Mouse (Mus musculus) ES-E14 (cell line): ENCODE results near the gene Acta2. TPM values are rescaled to one million over a fixed set of nuclear protein-coding genes. Genes with fewer than 3 reads are reported as not detected.

Source experiments
- DNase-seq: peaks from one replicate; pipeline ENCODE4 v3.0.0-alpha.2; 2013; ENCODE audit warnings: low read depth, low spot score
- H3K27ac ChIP-seq: 2 replicates; pipeline ENCODE4 v1.5.1; 2012; ENCODE audit warnings: low read depth, mild to moderate bottlenecking, low read length, moderate library complexity, mixed read lengths; ENCODE audit not compliant: poor library complexity, insufficient read depth, severe bottlenecking
- H3K36me3 ChIP-seq: 2 replicates; pipeline ENCODE4 v1.6.1; 2012; ENCODE audit warnings: mild to moderate bottlenecking, low read length, moderate library complexity, mixed read lengths; ENCODE audit not compliant: control insufficient read depth, poor library complexity, insufficient read depth, severe bottlenecking
- H3K4me1 ChIP-seq, 2 experiments: fragments of 150-350 bp in 1 of 2; sonication (generic) in 1 of 2; 2 replicates each; pipeline ENCODE4 v1.6.1; 2012; ENCODE audit warnings: low read length in 2 of 2, mild to moderate bottlenecking in 1 of 2, mixed read lengths in 1 of 2; ENCODE audit not compliant: control insufficient read depth in 2 of 2, insufficient read depth in 2 of 2, poor library complexity in 1 of 2
- H3K4me3 ChIP-seq, 2 experiments: fragments of 150-350 bp in 1 of 2; sonication (generic) in 1 of 2; 2 replicates each; pipeline ENCODE4 v1.5.1; 2012; ENCODE audit warnings: low read length in 2 of 2, low read depth in 1 of 2, mild to moderate bottlenecking in 1 of 2, mixed read lengths in 1 of 2; ENCODE audit not compliant: insufficient read depth in 1 of 2, poor library complexity in 1 of 2, severe bottlenecking in 1 of 2
- H3K9ac ChIP-seq: 2 replicates; pipeline ENCODE4 v1.6.1; 2012; ENCODE audit warnings: low read depth, mild to moderate bottlenecking, low read length, mixed read lengths; ENCODE audit not compliant: poor library complexity, insufficient read depth, severe bottlenecking
- H3K9me3 ChIP-seq: fragments of 150-350 bp; sonication (generic); 2 replicates; pipeline ENCODE4 v1.6.1; 2012; ENCODE audit warnings: low read depth, mild to moderate bottlenecking, low read length; ENCODE audit not compliant: control insufficient read depth, insufficient read depth
- CHD2 ChIP-seq: IDR thresholded peaks from 2 replicates; pipeline ENCODE4 v1.6.1; 2014; ENCODE audit warnings: mild to moderate bottlenecking, low read depth, low read length, inconsistent platforms
- HCFC1 ChIP-seq: IDR thresholded peaks from 2 replicates; pipeline ENCODE4 v1.6.1; 2012; ENCODE audit warnings: low read length, inconsistent platforms, borderline replicate concordance; ENCODE audit not compliant: insufficient read depth
- MAFK ChIP-seq: IDR thresholded peaks from 2 replicates; pipeline ENCODE4 v1.6.1; 2014; ENCODE audit warnings: mild to moderate bottlenecking, low read depth, low read length, inconsistent platforms; ENCODE audit not compliant: insufficient read depth
- ZC3H11A ChIP-seq: IDR thresholded peaks from 2 replicates; pipeline ENCODE4 v1.6.1; 2012; ENCODE audit warnings: low read depth, mild to moderate bottlenecking, inconsistent platforms, low read length, borderline replicate concordance
- ZNF384 ChIP-seq: IDR thresholded peaks from 2 replicates; pipeline ENCODE4 v1.6.1; 2012; ENCODE audit warnings: low read depth, low read length, inconsistent platforms
- in situ Hi-C, 2 experiments: fragments of 600-800 bp; cut with MboI; formaldehyde crosslinking; loops; one replicate each; pipeline ENCODE4 v1.15.1; 2025; ENCODE audit warnings: low sequenced_read_pairs in 2 of 2, inconsistent platforms in 1 of 2; ENCODE audit not compliant: unreplicated experiment in 2 of 2
- total RNA-seq: library from RNA; depleted of rRNA; stranded (reverse); fragments of 300-350 nt; gene quantifications from 2 replicates; pipeline ENCODE4 v1.2.3, GENCODE M21; 2012

Gene Acta2
- total RNA-seq, 1 experiment = 421 TPM

DNA sequence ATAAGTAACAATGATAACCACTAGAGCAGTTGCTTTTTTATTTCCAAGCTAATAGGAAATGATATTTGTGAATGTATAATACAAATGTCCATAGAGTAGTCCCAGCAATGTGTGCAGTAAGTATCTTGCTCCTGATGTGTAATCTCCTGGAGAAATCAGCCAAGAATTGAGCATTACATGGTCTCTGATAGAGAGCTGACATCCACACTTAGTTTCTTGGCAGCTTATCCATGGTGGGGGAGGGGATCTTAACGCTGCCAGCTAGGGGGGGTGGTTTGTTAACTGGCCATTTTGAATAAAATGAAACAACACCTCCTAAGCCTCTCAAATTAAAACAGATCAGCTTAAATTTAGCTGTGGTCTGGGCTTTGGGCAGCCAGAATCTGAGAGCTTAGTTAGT, 13.6 kb upstream of the Acta2 start:
- no peak for DNase-seq

GRCm38 (mm10) chr19:34265604-34266193, 10.3 kb upstream of the Acta2 start:
- H3K36me3 ChIP-seq = no peaks in the 10 kb centered on the region
- no peak overlapping the region for H3K9ac ChIP-seq
- no peak for TF ChIP-seq HCFC1
- TF ChIP-seq ZNF384 = no peak
- H3K9me3 ChIP-seq = no peaks in the 10 kb centered on the region
- no peak overlapping the region for H3K27ac ChIP-seq
- in situ Hi-C loops = no loop called here
- no peak overlapping the region for H3K4me3 ChIP-seq
- H3K4me1 ChIP-seq = no peaks in the 10 kb centered on the region
- DNase-seq = no peak

More for the DNA sequence above, 13.6 kb upstream of the Acta2 start:
- Histone ChIP-seq H3K27ac (no peak overlapping the region), H3K36me3 (no peaks in the 10 kb centered on the region), H3K9me3 (no peaks in the 10 kb centered on the region), H3K4me1 (no peaks in the 10 kb centered on the region), H3K9ac (no peak overlapping the region), H3K4me3 (no peak overlapping the region)
- in situ Hi-C loops = no loop called here
- TF ChIP-seq ZC3H11A = no peak

- in situ Hi-C loops = no loop called here
Observed at GRCm38 (mm10) chr19:34262273-34262974, 7.0 kb upstream of the Acta2 start.

GRCm38 (mm10) chr19:34256936-34257335, 1.5 kb upstream of the Acta2 start:
- Histone ChIP-seq H3K9ac (no peak overlapping the region), H3K27ac (no peak overlapping the region), H3K9me3 (no peaks in the 10 kb centered on the region), H3K4me1 (no peaks in the 10 kb centered on the region), H3K36me3 (no peaks in the 10 kb centered on the region), H3K4me3 (no peak overlapping the region)
- TF ChIP-seq CHD2 (no peak), ZNF384 (no peak), ZC3H11A (no peak), MAFK (no peak), HCFC1 (no peak)
- in situ Hi-C loops = no loop called here
- no peak for DNase-seq

More at GRCm38 (mm10) chr19:34262273-34262974, 7.0 kb upstream of the Acta2 start:
- Histone ChIP-seq H3K9ac (no peak overlapping the region), H3K4me3 (no peak overlapping the region), H3K27ac (no peak overlapping the region), H3K9me3 (no peaks in the 10 kb centered on the region), H3K4me1 (no peaks in the 10 kb centered on the region), H3K36me3 (no peaks in the 10 kb centered on the region)
- TF ChIP-seq ZNF384 = no peak
- DNase-seq = no peak

GRCm38 (mm10) chr19:34256149-34256548, 759 bp upstream of the Acta2 start:
- H3K4me3 ChIP-seq = no peak overlapping the region
- in situ Hi-C loops = no loop called here
- no peaks in the 10 kb centered on the region for H3K9me3 ChIP-seq
- H3K36me3 ChIP-seq = no peaks in the 10 kb centered on the region
- H3K27ac ChIP-seq = no peak overlapping the region
- TF ChIP-seq CHD2 = no peak
- TF ChIP-seq ZC3H11A = no peak
- TF ChIP-seq ZNF384 = no peak
- no peak for TF ChIP-seq HCFC1
- no peak for TF ChIP-seq MAFK
- no peaks in the 10 kb centered on the region for H3K4me1 ChIP-seq
- DNase-seq = no peak
- H3K9ac ChIP-seq = no peak overlapping the region
